Mouse (Mus musculus) ES-Bruce4 (cell line): ENCODE results near the gene Specc1l.

ENCODE experiments used
- CTCF ChIP-seq: IDR thresholded peaks from one replicate; pipeline ENCODE4 v1.8.1; 2011; ENCODE audit warnings: low read depth, low read length
- EP300 ChIP-seq: IDR thresholded peaks from 2 replicates; pipeline ENCODE4 v1.6.1; 2011; ENCODE audit warnings: low read depth, low read length; ENCODE audit not compliant: insufficient read depth

GRCm38 (mm10) chr10:75233489-75233888 lies 21.6 kb downstream of the Specc1l start:
- no peak for TF ChIP-seq CTCF
- no peak for TF ChIP-seq EP300
